Mouse (Mus musculus): ENCODE data around the gene Nr2f2. TPM values are rescaled to one million over a fixed set of nuclear protein-coding genes. Genes with fewer than 3 reads are reported as not detected.

Nr2f2 gene
- polyA plus RNA-seq, 1 experiment from 2014 or later, result 12.3 TPM

- TF ChIP-seq EP300 (IDR thresholded peaks at IDR 0.05; ENCODE audit: low read depth) (no peak), CTCF (IDR thresholded peaks at IDR 0.05; ENCODE audit: low read depth) (no peak)
- peak overlapping the region; percentile 77 for H3K4me2 ChIP-seq (ENCODE audit: low read depth, low read length)
- peaks cover 44% of the 10 kb centered on the region for H3K27me3 ChIP-seq (ENCODE audit: insufficient read depth, low read length)
- H3K4me3 ChIP-seq (ENCODE audit: low read depth, low read length), result peak overlapping the region; percentile 63; the same call in 1 of the 2 replicates
- H3K4me1 ChIP-seq (ENCODE audit: insufficient read depth), result no peaks in the 10 kb centered on the region; the same call in none of the 2 replicates
- DNase-seq, result no peak
- H3K9me3 ChIP-seq (ENCODE audit: low read length), result no peaks in the 10 kb centered on the region
- peak overlapping the region; percentile 53; the same call in 1 of the 2 replicates for H3K9ac ChIP-seq (replicated peaks)
- no peak for ATAC-seq
- H3K36me3 ChIP-seq (replicated peaks; ENCODE audit: insufficient read depth, low read length), result no peaks in the 10 kb centered on the region
- peak overlapping the region; percentile 55; the same call in 1 of the 2 replicates for H3K27ac ChIP-seq (ENCODE audit: low read depth)
- WGBS (ENCODE audit: insufficient replicate concordance), result 13% methylated on average over 12 of the region's 12 CpGs
Measured at GRCm38 (mm10) chr7:70362526-70363170, 3.9 kb downstream of the Nr2f2 start.

- Histone ChIP-seq H3K9me3 (ENCODE audit: low read length) (no peaks in the 10 kb centered on the region), H3K27me3 (ENCODE audit: insufficient read depth, low read length) (peaks cover 42% of the 10 kb centered on the region), H3K36me3 (replicated peaks; ENCODE audit: insufficient read depth, low read length) (0 out of 2 replicates have a peak, but pooled peaks cover 2% of the 10 kb centered on the region), H3K4me2 (ENCODE audit: low read depth, low read length) (peak overlapping the region; percentile 77), H3K4me1 (ENCODE audit: insufficient read depth) (no peaks in the 10 kb centered on the region; the same call in none of the 2 replicates), H3K9ac (replicated peaks) (peak overlapping the region; percentile 78), H3K4me3 (ENCODE audit: low read depth, low read length) (peak overlapping the region; percentile 63), H3K27ac (ENCODE audit: low read depth) (peak overlapping the region; percentile 96)
- WGBS (ENCODE audit: insufficient replicate concordance), result under 1% methylated on average over 75 of the region's 98 CpGs
- TF ChIP-seq CTCF (IDR thresholded peaks at IDR 0.05; ENCODE audit: low read depth) (no peak), EP300 (IDR thresholded peaks at IDR 0.05; ENCODE audit: low read depth) (no peak)
- DNase-seq (peak; percentile 87), ATAC-seq (peak; percentile 87)
Measured at GRCm38 (mm10) chr7:70361383-70362364, 4.9 kb downstream of the Nr2f2 start.

GRCm38 (mm10) chr7:70360611-70361382, 5.7 kb downstream of the Nr2f2 start:
- no peaks in the 10 kb centered on the region for H3K9me3 ChIP-seq (ENCODE audit: low read length)
- TF ChIP-seq EP300 (IDR thresholded peaks at IDR 0.05; ENCODE audit: low read depth), result no peak
- no peak for TF ChIP-seq CTCF (IDR thresholded peaks at IDR 0.05; ENCODE audit: low read depth)
- ATAC-seq (peak; percentile 19), DNase-seq (no peak)
- peak overlapping the region; percentile 63 for H3K4me3 ChIP-seq (ENCODE audit: low read depth, low read length)
- H3K9ac ChIP-seq (replicated peaks), result peak overlapping the region; percentile 78
- H3K4me1 ChIP-seq (ENCODE audit: insufficient read depth), result no peaks in the 10 kb centered on the region; the same call in none of the 2 replicates
- H3K4me2 ChIP-seq (ENCODE audit: low read depth, low read length), result peak overlapping the region; percentile 77
- H3K27ac ChIP-seq (ENCODE audit: low read depth), result peak overlapping the region; percentile 96
- H3K36me3 ChIP-seq (replicated peaks; ENCODE audit: insufficient read depth, low read length), result 0 out of 2 replicates have a peak, but pooled peaks cover 2% of the 10 kb centered on the region
- H3K27me3 ChIP-seq (ENCODE audit: insufficient read depth, low read length), result peaks cover 42% of the 10 kb centered on the region
- WGBS (ENCODE audit: insufficient replicate concordance), result 2% methylated on average over 33 of the region's 84 CpGs

GRCm38 (mm10) chr7:70359791-70360581, 6.5 kb downstream of the Nr2f2 start:
- Histone ChIP-seq H3K4me1 (ENCODE audit: insufficient read depth) (no peaks in the 10 kb centered on the region; the same call in none of the 2 replicates), H3K27ac (ENCODE audit: low read depth) (peak overlapping the region; percentile 96), H3K4me3 (ENCODE audit: low read depth, low read length) (peak overlapping the region; percentile 63), H3K27me3 (ENCODE audit: insufficient read depth, low read length) (peaks cover 42% of the 10 kb centered on the region), H3K9ac (replicated peaks) (peak overlapping the region; percentile 78), H3K4me2 (ENCODE audit: low read depth, low read length) (peak overlapping the region; percentile 77), H3K9me3 (ENCODE audit: low read length) (no peaks in the 10 kb centered on the region), H3K36me3 (replicated peaks; ENCODE audit: insufficient read depth, low read length) (0 out of 2 replicates have a peak, but pooled peaks cover 2% of the 10 kb centered on the region)
- 2% methylated on average over 57 of the region's 75 CpGs for WGBS (ENCODE audit: insufficient replicate concordance)
- peak; percentile 54 for DNase-seq
- ATAC-seq, result no peak
- TF ChIP-seq EP300 (IDR thresholded peaks at IDR 0.05; ENCODE audit: low read depth) (no peak), CTCF (IDR thresholded peaks at IDR 0.05; ENCODE audit: low read depth) (no peak)

Data from liver, postnatal 0 days (tissue).